Mouse (Mus musculus) liver, embryonic 13.5 days (tissue): ENCODE data around the gene Rdh5. TPM values are rescaled to one million over a fixed set of nuclear protein-coding genes. Genes with fewer than 3 reads are reported as not detected.
A peak's percentile ranks its signal among the peaks of the same experiment; 100 is the strongest.

Experiments
- ATAC-seq: fragments of 200-750 bp; cut with Nextera tagmentation; 2 replicates; pipeline ENCODE4 v1.8.0; 2017; ENCODE audit warnings: low read depth, mild to moderate bottlenecking, moderate number of reproducible peaks, moderate library complexity
- DNase-seq: peaks from one replicate; pipeline ENCODE4 v3.0.0; 2022
- H3K27ac ChIP-seq: fragments of 300-500 bp; sonication (generic); 2 replicates; pipeline ENCODE4 v1.5.1; 2015; ENCODE audit warnings: moderate library complexity, mild to moderate bottlenecking, inconsistent platforms
- H3K27me3 ChIP-seq: fragments of 300-500 bp; sonication (generic); 2 replicates; pipeline ENCODE4 v1.6.1; 2015; ENCODE audit warnings: mild to moderate bottlenecking, inconsistent platforms
- H3K36me3 ChIP-seq: fragments of 300-500 bp; sonication (generic); 2 replicates; pipeline ENCODE4 v1.6.1; 2015; ENCODE audit warnings: mild to moderate bottlenecking, inconsistent platforms
- H3K4me1 ChIP-seq: fragments of 300-500 bp; sonication (generic); replicated peaks from 2 replicates; pipeline ENCODE4 v1.6.1; 2015; ENCODE audit warnings: inconsistent platforms
- H3K4me2 ChIP-seq: fragments of 300-500 bp; sonication (generic); 2 replicates; pipeline ENCODE4 v1.6.1; 2015; ENCODE audit warnings: inconsistent platforms, mild to moderate bottlenecking, moderate library complexity
- H3K4me3 ChIP-seq: fragments of 300-500 bp; sonication (generic); replicated peaks from 2 replicates; pipeline ENCODE4 v1.5.1; 2015; ENCODE audit warnings: mild to moderate bottlenecking, inconsistent platforms
- H3K9ac ChIP-seq: fragments of 300-500 bp; sonication (generic); 2 replicates; pipeline ENCODE4 v1.6.1; 2015; ENCODE audit warnings: mild to moderate bottlenecking, inconsistent platforms
- H3K9me3 ChIP-seq: fragments of 300-500 bp; sonication (generic); replicated peaks from 2 replicates; pipeline ENCODE4 v1.6.1; 2016; ENCODE audit warnings: inconsistent platforms
- WGBS: fragments of 180-500 bp; shearing (Covaris S2); methylation state at CpG from one replicate; pipeline ENCODE4 v1.1.7; 2015; ENCODE audit not compliant: insufficient replicate concordance; 5-methylcytosine and 5-hydroxymethylcytosine counted together
- polyA plus RNA-seq: library from polyadenylated mRNA; unstranded; fragments of >200 nt; fragmentation: Nextera tagmentation; extraction: Ambion mirVana; gene quantifications from 2 replicates; pipeline ENCODE4 v1.2.1, GENCODE M21; 2015

Rdh5 gene
- polyA plus RNA-seq, 1 experiment from 2014 or later = 10.6 TPM

DNA sequence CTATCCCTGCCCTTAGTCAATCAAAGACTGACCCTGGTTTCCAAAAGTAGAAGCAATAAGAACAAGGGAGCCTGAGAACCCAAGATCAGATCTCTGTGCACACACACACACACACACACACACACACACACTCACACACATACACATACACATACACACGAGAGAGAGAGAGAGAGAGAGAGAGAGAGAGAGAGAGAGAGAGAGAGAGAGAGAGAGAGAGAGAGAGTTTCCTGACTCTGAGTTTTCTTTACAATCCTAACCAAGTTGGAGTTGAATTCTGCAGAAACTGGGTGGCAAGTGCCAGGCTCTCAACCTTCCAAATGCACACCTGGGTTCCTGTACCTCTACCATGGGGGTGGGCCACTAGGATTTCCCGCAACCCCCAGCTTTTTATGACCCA is 32.8 kb downstream of the Rdh5 start:
- WGBS = 48% methylated on average over 1 of the region's 2 CpGs
- H3K27me3 ChIP-seq = peaks cover 72% of the 10 kb centered on the region
- peak overlapping the region; percentile 64 for H3K4me3 ChIP-seq
- H3K4me1 ChIP-seq = peaks cover 48% of the 10 kb centered on the region
- ATAC-seq (no peak), DNase-seq (no peak)
- no peak overlapping the region for H3K27ac ChIP-seq
- H3K36me3 ChIP-seq = no peaks in the 10 kb centered on the region
- H3K9ac ChIP-seq = no peak overlapping the region
- H3K4me2 ChIP-seq = peak overlapping the region; percentile 82
- no peaks in the 10 kb centered on the region for H3K9me3 ChIP-seq

DNA sequence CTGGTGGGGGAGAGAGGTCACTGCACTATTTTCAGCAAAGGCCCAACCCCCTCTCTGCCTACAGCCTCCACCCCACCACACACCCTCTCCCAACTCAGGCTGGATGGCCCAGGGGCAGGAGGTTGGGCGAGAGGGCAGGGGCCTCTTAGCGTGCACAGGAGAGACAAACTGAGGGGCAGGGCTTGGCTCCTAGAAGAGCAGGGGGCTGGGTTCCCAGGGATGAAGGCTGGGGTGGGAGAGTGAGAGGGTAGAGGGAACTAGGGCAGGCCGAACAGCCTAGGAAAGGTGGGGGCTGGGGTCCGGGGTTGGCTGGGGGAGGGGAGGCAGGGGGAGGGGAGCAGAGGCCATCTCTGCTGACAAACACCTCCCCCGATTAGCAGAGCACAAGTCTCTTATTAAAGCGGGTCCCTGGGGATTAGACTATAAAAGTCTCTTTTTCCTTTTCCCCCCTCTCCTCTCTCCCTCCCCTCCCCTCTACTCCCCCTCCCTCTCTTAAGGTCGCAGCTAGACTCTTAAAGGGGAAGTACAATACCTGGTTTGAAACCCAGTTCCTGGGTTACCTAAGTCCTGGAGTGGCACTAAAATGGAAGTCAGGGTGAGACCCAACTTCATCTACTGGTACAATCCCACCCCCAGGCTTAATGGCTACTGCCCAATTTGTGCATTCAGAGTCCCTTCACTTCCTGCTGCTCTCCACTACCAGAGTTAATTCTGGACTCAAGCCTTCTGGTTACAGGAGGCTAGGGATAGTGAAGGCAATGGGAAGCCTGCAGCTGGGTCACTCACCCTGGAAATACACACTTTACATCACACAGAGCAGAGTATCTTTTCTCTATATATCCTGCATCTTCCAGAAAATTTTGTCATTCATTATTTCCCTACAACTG is 33.5 kb downstream of the Rdh5 start:
- 4% methylated on average over 7 of the region's 7 CpGs for WGBS
- no peaks in the 10 kb centered on the region for H3K9me3 ChIP-seq
- peak overlapping the region; percentile 13; the same call in 1 of the 2 replicates for H3K9ac ChIP-seq
- H3K27ac ChIP-seq = peak overlapping the region; percentile 23; the same call in 1 of the 2 replicates
- DNase-seq (no peak), ATAC-seq (peak; percentile 75)
- H3K4me2 ChIP-seq = peak overlapping the region; percentile 82
- no peaks in the 10 kb centered on the region for H3K36me3 ChIP-seq
- H3K4me3 ChIP-seq = peak overlapping the region; percentile 21
- H3K27me3 ChIP-seq = peaks cover 66% of the 10 kb centered on the region
- H3K4me1 ChIP-seq = peaks cover 51% of the 10 kb centered on the region

DNA sequence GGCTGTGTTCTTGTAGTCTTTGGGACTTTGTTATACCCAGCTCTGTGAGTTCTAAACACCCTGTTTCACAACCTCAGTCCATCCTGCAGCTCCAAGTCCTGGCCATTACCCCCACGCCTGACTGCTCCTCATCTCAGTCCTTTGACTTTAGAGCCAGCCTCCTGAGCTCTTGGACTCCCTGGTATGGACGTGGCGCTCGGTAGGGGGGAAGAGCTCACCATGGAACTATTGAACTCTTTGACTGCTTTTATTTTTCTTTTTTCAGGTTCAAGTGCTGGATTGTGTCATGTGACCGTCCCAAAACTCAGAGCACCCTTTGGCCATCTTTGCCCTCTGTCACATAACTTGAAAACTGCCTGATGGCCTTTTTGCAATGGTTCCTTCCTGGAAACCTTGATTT is 40.6 kb downstream of the Rdh5 start:
- H3K4me3 ChIP-seq = no peak overlapping the region
- no peaks in the 10 kb centered on the region for H3K27me3 ChIP-seq
- H3K27ac ChIP-seq = no peak overlapping the region
- WGBS = 77% methylated on average over 5 of the region's 5 CpGs
- no peak overlapping the region for H3K4me2 ChIP-seq
- no peak overlapping the region for H3K9ac ChIP-seq
- DNase-seq (no peak), ATAC-seq (no peak)
- H3K9me3 ChIP-seq = no peaks in the 10 kb centered on the region
- peaks cover 10% of the 10 kb centered on the region for H3K36me3 ChIP-seq
- H3K4me1 ChIP-seq = peaks cover 24% of the 10 kb centered on the region

DNA sequence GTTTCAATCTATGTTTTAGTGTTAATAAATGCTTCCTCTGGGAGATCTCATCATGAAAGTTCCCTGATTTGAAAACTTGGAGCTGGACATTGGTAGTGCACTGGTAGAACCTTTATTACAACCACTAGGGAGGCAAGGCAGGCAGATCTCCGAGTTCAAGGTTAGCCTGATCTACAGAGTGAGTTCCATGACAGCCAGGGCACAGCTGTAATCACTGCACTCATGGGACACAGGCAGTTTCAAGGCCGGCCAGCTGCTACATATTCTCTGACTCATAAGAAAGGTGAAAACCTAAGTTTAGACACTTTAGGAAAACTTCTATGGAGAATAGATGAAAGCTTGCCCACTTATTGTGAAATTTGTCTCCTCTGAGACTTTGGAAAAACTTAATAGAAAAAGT is 43.9 kb downstream of the Rdh5 start:
- ATAC-seq (no peak), DNase-seq (no peak)
- no peak overlapping the region for H3K9ac ChIP-seq
- WGBS = 82% methylated on average over 2 of the region's 2 CpGs
- no peaks in the 10 kb centered on the region for H3K4me1 ChIP-seq
- peaks cover 33% of the 10 kb centered on the region for H3K36me3 ChIP-seq
- no peaks in the 10 kb centered on the region for H3K27me3 ChIP-seq
- H3K9me3 ChIP-seq = no peaks in the 10 kb centered on the region
- H3K4me2 ChIP-seq = no peak overlapping the region
- H3K4me3 ChIP-seq = no peak overlapping the region
- no peak overlapping the region for H3K27ac ChIP-seq

DNA sequence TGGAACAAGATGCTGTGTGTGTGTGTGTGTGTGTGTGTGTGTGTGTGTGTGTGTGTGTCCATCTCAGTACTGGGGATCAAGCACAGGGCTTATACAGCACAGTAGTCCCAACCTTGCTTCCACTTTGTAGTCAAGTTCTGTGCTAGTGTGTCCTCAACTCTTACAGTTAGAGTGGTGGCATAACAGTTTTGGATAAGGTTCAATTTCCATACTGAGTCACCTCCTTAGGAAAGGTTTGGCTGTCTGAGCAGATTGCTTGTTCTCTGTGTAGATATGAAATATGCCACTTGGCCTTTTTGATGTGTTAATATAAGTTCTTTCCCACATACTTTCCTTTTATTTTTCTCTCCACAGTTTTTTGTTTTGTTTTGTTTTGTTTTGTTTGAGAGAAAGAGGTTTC is 44.4 kb downstream of the Rdh5 start:
- Histone ChIP-seq H3K27me3 (no peaks in the 10 kb centered on the region), H3K9me3 (no peaks in the 10 kb centered on the region), H3K27ac (no peak overlapping the region), H3K4me2 (no peak overlapping the region), H3K4me3 (no peak overlapping the region), H3K9ac (no peak overlapping the region), H3K4me1 (no peaks in the 10 kb centered on the region), H3K36me3 (peaks cover 38% of the 10 kb centered on the region)
- no peak for DNase-seq
- ATAC-seq = no peak

DNA sequence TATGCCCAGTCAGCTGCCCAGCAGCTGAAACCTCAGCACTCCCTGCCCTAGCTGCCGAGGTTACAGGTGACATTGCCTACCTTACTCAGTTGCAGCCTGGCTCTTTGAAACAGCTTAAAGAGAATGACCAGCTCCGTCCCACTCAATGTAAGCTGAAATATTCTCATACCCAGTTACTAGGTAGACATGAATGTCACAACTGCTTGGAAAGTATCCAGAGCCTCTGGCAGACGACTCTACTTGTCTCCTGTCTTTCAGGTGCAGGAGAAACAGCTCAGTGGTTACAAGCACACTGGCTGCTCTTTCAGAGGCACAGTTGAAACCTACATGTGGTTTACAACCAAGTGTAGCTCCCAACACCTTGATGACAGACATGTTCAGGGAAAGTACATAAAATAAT is 52.3 kb downstream of the Rdh5 start:
- no peaks in the 10 kb centered on the region for H3K9me3 ChIP-seq
- no peak overlapping the region for H3K9ac ChIP-seq
- no peak overlapping the region for H3K4me2 ChIP-seq
- H3K4me3 ChIP-seq = no peak overlapping the region
- H3K27ac ChIP-seq = no peak overlapping the region
- ATAC-seq (no peak), DNase-seq (no peak)
- no peaks in the 10 kb centered on the region for H3K4me1 ChIP-seq
- 68% methylated on average over 3 of the region's 3 CpGs for WGBS
- no peaks in the 10 kb centered on the region for H3K27me3 ChIP-seq
- peaks cover 70% of the 10 kb centered on the region for H3K36me3 ChIP-seq

DNA sequence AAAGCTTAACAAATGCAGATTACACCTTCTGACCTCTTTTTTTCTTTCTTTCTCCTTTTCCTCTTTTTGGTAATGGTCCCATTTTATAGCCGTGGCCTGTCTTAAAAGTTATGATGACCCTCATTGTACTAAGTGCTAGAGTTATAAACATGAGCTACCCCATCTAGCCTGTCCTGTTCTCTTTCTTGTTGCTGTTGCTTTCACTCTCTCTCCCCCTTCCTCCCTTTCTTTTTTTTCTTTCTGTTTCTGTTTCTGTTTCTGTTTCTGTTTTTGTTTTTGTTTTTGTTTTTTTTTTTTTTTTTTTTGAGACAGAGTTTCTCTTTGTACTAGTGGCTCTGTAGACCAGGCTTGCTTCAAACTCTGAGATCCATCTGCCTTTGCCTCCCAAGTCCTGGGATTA is 56.2 kb downstream of the Rdh5 start:
- H3K36me3 ChIP-seq = peaks cover 57% of the 10 kb centered on the region
- no peak overlapping the region for H3K4me2 ChIP-seq
- no peaks in the 10 kb centered on the region for H3K27me3 ChIP-seq
- no peak overlapping the region for H3K9ac ChIP-seq
- WGBS = 82% methylated on average over 1 of the region's 1 CpGs
- no peak for DNase-seq
- no peak overlapping the region for H3K27ac ChIP-seq
- H3K4me3 ChIP-seq = no peak overlapping the region
- no peaks in the 10 kb centered on the region; the same call in 1 of the 2 replicates for H3K4me1 ChIP-seq
- H3K9me3 ChIP-seq = no peaks in the 10 kb centered on the region
- ATAC-seq = no peak

DNA sequence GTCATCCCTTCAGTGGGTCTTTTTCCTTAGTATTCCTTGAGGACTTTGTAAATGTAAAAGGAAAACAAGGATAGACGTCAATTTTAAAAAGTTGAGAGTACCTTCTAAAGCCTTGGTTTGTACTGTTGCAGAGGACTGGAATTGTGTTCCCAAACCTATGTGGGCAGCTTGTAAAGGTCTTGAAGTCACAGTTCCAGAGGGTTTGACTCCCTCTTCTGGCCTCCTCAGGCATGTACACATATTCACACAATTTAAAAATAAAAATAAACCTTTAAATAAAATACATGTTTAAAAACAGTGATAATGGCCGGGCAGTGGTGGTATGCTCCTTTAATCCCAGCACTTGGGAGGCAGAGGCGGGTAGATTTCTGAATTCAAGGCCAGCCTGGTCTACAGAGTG is 56.6 kb downstream of the Rdh5 start:
- H3K36me3 ChIP-seq = peaks cover 57% of the 10 kb centered on the region
- WGBS = 71% methylated on average over 3 of the region's 3 CpGs

More for the DNA sequence above, 56.6 kb downstream of the Rdh5 start:
- ATAC-seq = no peak
- no peak overlapping the region for H3K4me2 ChIP-seq
- no peaks in the 10 kb centered on the region for H3K9me3 ChIP-seq
- no peaks in the 10 kb centered on the region for H3K27me3 ChIP-seq
- H3K27ac ChIP-seq = no peak overlapping the region
- no peaks in the 10 kb centered on the region; the same call in 1 of the 2 replicates for H3K4me1 ChIP-seq
- no peak overlapping the region for H3K9ac ChIP-seq
- H3K4me3 ChIP-seq = no peak overlapping the region
- DNase-seq = no peak

Other genes with a start within 250 kb of the Rdh5 start
- 10.7 and 13.9 TPM in 2 replicates for gene Suox, start 248.8 kb downstream of the Rdh5 start, polyA plus RNA-seq
- gene Rab5b, start 226.6 kb downstream of the Rdh5 start, polyA plus RNA-seq = 24.5 and 31.4 TPM in 2 replicates
- 0.30 and 0.52 TPM in 2 replicates for gene Pmel, start 218.7 kb downstream of the Rdh5 start, polyA plus RNA-seq
- gene Cdk2, start 217.9 kb downstream of the Rdh5 start, polyA plus RNA-seq = 61.1 and 71.9 TPM in 2 replicates
- 1.8 and 2.6 TPM in 2 replicates for gene Dgka, start 178.0 kb downstream of the Rdh5 start, polyA plus RNA-seq
- 20.4 and 20.8 TPM in 2 replicates for gene Pym1, start 175.0 kb downstream of the Rdh5 start, polyA plus RNA-seq
- gene Mmp19, start 132.0 kb downstream of the Rdh5 start, polyA plus RNA-seq = 6.9 and 8.3 TPM in 2 replicates
- 20.4 and 23.6 TPM in 2 replicates for gene Dnajc14, start 118.8 kb downstream of the Rdh5 start, polyA plus RNA-seq
- 2.4 and 3.2 TPM in 2 replicates for gene Tmem198b, start 118.5 kb downstream of the Rdh5 start, polyA plus RNA-seq
- 147 and 176 TPM in 2 replicates for gene Sarnp, start 105.6 kb downstream of the Rdh5 start, polyA plus RNA-seq
- 90.2 and 91.0 TPM in 2 replicates for gene Ormdl2, start 101.2 kb downstream of the Rdh5 start, polyA plus RNA-seq
- gene Gdf11, start 31.2 kb downstream of the Rdh5 start, polyA plus RNA-seq = 0.43 and 0.66 TPM in 2 replicates
- gene Cd63, start 21.9 kb downstream of the Rdh5 start, polyA plus RNA-seq = 118 and 119 TPM in 2 replicates
- 81.9 and 87.1 TPM in 2 replicates for gene Bloc1s1, start 1.1 kb upstream of the Rdh5 start, polyA plus RNA-seq
- 0.12 and 0.41 TPM in 2 replicates for gene Itga7, start 10.9 kb upstream of the Rdh5 start, polyA plus RNA-seq
- gene Mettl7b, start 38.1 kb upstream of the Rdh5 start, polyA plus RNA-seq = not detected in 2 replicates
- gene Olfr9, start 66.5 kb upstream of the Rdh5 start, polyA plus RNA-seq = not detected in 2 replicates
- not detected in 2 replicates for gene Olfr763, start 87.9 kb upstream of the Rdh5 start, polyA plus RNA-seq
- not detected in 2 replicates for gene Olfr764-ps1, start 117.0 kb upstream of the Rdh5 start, polyA plus RNA-seq
- not detected in 2 replicates for gene Olfr765, start 127.1 kb upstream of the Rdh5 start, polyA plus RNA-seq
- gene Olfr766-ps1, start 146.1 kb upstream of the Rdh5 start, polyA plus RNA-seq = not detected in 2 replicates
- not detected in 2 replicates for gene Olfr767, start 160.0 kb upstream of the Rdh5 start, polyA plus RNA-seq
- not detected in 2 replicates for gene Olfr768, start 176.5 kb upstream of the Rdh5 start, polyA plus RNA-seq
- not detected in 2 replicates for gene Olfr769, start 195.0 kb upstream of the Rdh5 start, polyA plus RNA-seq
- not detected in 2 replicates for gene Olfr770, start 216.1 kb upstream of the Rdh5 start, polyA plus RNA-seq
- gene Olfr771, start 241.9 kb upstream of the Rdh5 start, polyA plus RNA-seq = not detected in 2 replicates